Mouse (Mus musculus) ovary, postnatal 10 days (tissue): ENCODE results near the gene Sypl2.
A peak's percentile ranks its signal among the peaks of the same experiment; 100 is the strongest.

Source experiments
- DNase-seq: peaks from one replicate; pipeline ENCODE4 v3.0.0; 2022; ENCODE audit warnings: low spot score

The Sypl2 gene

DNA sequence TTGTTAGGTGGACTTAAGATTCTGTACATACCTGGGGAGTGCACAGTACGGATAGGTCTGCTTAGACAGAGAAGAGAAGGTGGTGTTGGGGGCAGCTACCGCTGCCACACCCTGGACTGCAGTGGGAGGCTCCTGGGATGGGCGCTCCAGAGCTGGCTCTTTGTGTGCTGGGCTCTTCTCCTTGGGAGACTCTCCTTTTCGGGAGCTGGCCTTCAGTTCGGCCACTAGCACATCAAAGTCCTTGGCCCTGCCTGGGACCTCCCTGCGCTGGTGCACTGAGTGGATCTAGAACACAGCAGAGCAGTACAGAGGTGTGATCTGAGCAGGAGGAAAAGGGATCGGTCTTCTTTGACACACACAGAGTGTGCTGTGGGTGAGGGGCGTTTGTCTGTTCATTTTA lies 20.8 kb downstream of the Sypl2 start:
- DNase-seq, result no peak

DNA sequence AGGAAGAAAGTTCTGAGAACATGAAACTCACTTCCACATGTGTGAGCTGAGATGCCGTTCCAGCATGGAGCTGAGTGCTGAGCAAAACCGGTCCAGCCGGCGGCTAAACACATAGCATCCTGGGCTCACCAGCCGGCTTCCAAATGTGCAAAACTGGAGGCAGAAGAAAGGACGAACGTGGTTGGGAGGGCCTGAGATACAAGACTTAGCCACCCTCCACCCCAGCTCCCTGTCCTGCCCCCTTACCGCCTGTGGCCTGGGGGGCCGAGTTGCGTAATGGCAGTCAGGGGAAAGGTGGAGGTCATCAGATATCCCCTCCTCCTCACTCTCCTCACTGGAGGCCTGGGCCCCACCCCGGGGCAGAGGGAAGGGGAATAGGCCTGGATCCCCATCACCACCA lies 22.0 kb downstream of the Sypl2 start:
- DNase-seq, result no peak

- DNase-seq, result peak; percentile 75
Measured at GRCm38 (mm10) chr3:108203621-108204325, 22.7 kb downstream of the Sypl2 start.

GRCm38 (mm10) chr3:108203212-108203611 lies 23.2 kb downstream of the Sypl2 start:
- no peak for DNase-seq

DNA sequence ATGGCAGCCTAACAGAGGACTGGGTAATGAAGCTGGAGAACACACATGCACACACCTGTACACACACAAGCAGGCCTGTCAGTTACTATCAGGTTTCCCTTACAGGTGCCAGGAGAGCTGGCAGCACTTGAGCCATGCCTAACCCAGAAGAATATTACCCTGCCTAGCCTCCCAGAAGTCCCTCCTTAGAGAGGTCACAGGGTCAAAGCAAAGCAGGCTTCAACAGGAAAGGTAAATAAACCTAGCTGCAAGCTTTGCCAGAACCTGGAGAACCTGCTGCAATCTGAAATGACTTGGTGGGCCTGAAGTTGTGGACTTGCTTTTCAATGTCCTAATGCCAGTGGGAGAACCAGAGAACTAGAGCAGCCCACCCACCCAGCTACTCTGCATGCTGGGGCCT lies 23.9 kb downstream of the Sypl2 start:
- no peak for DNase-seq

- DNase-seq, result peak; percentile 86
Measured at GRCm38 (mm10) chr3:108200329-108201323, 25.8 kb downstream of the Sypl2 start, which contains the start of gene Cyb561d1. TSS of gene Cyb561d1 (minus strand) at chr3:108201212.

DNA sequence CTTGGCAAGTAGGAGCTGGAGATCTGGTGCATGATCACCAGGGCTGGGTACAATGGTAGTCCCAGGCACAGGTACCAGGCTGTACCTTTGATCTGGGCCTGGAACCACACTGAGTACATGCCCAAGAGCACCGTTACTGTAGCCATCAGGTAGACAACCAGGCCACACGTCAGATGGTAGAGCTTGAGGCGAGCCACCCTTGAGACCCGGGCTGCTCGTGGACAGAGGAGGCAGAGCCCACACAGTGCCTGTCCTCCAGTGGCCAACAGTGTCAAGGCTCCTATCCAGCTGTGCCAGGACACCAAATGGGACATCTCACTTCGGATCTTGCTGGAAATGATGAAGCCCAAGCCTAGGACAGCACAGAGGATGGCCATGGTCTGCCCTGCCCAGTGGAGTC lies 27.2 kb downstream of the Sypl2 start:
- DNase-seq, result no peak

DNA sequence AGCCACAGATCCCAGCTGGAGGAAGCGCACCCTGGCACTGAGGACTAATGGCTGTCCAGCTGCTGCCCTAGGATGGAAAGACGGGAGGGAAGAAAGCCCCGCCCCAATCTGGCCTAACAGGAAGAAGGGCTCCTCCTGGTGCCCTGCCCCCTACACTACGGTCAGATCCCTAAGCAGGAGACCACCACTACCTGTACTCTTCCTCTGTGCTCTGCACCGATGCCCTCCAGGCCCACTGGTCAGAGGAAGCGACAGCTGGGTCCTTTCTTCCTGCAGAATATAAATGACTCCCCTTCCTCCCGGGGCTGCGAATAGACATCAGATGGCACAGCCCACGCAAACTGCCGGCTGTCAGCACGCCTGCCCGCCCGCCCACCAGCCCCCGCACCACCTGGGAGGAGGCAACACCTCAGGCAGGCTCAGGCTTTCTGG lies 29.4 kb downstream of the Sypl2 start:
- no peak for DNase-seq

DNA sequence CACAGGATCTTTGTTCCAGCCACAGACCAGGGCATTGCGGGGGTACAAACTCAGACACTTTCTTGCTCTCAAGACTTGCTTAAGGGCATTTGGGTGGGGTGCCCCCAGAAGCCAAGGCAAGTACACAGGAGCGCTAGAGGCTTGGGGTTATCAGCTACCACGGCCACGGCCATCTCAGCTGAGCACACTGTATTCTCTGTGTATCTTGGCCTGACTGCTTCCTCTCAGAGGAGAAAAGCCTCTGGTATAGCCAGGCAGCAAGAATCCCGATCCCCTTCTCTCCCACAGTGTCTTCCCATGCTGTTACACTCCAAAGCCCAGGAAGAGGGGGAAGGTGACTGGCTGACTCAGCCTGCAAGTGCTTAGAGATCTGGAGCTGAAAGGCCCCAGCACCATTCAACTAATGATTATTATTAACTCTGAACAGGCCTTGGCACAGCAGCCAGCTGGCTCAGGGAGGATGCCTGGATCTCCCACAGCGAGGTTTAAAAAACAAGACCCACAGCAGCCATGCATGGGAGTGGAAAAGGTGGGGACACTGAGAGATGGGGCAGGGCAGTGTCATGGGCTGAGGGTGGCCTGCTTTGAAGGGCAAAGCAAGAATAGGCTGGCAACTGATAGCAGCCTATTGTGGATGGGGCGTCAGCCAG lies 30.4 kb downstream of the Sypl2 start:
- DNase-seq, result no peak

DNA sequence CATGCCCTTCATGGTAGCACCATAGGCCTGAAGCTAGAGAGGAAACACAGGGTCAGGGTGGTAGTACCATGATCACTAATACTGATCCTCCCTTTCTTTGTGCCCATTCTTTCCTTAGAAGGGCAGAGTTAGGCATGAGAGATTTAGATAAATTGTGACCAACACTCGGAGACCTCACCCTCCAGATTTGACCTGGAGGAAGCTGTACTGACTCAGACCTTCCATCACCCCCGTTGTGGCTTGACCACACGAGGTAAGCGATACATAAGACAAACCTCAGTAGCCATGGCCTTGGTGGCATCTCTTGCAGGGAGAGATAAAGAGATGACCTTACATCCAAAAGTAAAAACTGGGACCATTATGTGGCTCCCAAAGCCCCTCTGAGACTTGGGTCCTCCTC lies 31.2 kb downstream of the Sypl2 start:
- no peak for DNase-seq

DNA sequence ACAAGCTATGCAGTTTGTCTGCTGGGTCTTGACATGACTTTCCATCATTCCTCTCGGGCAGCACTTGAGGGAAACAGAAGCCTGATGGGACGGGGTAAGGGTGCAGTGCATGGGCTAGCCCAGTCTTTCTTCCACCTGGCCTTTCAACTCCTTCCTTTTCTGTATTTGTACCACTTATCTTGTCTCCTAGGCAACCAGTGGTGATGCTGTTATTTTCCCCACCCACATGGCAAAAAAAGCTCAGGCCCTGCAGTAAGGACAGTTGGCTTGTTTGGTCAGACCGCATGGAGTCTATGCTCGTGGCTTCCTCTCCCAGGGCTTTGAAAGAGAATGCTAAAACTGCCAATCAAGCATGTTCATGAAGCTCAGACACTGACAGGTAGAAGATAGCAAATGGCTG lies 32.8 kb downstream of the Sypl2 start:
- DNase-seq, result no peak

- DNase-seq, result no peak
Measured at GRCm38 (mm10) chr3:108189897-108190296, 36.6 kb downstream of the Sypl2 start.

GRCm38 (mm10) chr3:108188716-108189490 lies 37.5 kb downstream of the Sypl2 start:
- DNase-seq, result no peak

- DNase-seq, result no peak
Measured at GRCm38 (mm10) chr3:108187111-108187795, 39.2 kb downstream of the Sypl2 start.

DNA sequence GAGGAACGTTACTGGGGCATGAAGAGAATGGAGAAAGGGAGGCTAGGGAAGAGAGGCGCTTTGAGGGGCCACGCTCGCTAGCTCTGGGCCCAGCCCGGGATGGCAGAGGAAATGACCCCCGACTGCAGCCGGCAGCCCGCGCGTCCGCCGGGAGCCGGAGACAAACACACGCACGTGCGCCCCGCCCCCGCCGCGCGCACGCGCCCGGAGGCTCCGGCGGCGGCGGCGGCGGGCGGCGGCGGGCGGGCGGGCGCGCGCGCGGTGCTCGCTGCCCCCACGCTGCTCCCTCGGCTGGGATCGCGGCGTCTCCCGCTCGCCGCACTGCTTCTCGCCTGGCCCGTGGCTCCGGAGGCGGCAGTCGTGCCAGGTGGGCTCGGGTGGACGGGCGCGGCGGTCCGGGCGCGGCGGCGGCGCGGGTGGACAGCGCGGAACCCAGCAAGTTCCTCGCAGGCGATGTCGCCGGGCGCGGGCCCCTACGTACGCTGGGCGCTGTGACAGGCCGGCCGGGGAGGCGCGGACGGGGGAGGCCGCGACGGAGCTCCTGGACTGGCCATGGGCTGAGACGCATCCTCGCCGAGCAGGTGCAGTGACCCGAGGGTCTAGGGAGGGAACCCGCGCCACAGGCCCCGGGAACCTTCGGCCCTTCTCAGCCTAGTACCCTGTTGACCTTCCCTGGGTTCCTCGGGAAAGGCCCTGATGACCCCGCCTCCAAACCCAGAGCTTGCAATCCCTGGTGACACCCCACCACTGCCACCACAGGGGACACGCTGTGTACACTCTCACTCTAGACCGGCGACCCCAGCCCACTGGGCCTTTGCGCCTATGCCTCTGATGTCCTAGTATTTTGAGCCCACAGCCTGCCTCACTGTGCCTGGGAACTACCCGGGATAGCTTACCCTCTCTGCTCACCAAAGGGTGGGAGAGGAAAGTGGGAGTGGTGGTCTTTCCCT lies 40.1 kb downstream of the Sypl2 start, which contains the start of gene Amigo1:
TSS of gene Amigo1 (plus strand) at position 238 of the 950 bp plus-strand sequence.
- no peak for DNase-seq

DNA sequence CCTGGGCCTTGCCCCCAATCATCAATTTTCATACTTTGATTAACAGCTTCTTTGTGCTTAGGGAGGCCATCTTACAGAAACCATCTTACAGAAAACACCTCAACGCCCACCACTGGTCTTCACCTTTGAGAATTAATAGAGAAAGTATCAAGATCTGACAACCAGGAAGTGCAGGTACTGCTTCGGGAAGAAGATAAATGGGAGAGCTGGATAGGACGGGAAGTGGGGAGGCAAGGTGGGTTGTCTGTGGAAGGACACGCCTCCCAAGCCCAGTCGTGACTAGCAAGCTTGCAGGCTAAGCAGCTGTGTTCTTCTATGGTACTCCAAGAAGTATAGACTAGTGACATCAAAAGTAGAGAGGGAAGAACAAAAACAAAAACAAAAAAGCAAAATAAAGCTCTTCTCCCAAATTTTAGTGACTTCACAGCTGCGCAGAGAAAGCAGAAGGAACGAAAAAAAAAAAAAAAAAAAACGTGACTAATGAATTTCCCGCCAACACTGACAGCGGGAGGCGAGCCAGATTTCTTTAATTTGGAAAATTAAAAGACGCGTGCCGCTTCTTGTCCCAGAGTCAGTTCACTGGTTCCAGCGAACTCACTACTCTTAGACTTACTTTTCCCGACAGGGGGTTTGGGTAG lies 40.9 kb downstream of the Sypl2 start:
- DNase-seq, result no peak

DNA sequence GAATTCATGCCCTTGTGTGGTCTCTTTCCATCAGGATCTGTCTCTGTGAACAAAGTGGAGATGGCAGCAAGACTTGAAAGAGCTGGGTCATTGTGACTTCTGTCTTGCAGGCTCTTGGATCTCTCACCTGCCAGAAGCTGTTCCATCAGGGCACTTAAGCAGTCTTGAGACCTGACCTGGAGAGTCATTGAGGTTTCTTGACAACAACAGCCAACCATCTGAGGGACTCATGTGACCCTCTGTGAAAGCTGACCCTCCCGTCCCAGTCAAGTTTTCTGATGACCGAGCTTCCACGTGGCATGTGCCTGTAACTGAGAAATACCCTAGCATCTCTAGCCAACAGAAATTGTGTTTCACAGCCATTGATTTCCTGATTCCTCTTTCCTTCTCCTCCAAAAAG lies 41.7 kb downstream of the Sypl2 start:
- DNase-seq, result no peak

GRCm38 (mm10) chr3:108180514-108180913 lies 45.9 kb downstream of the Sypl2 start:
- DNase-seq, result no peak
